Mouse (Mus musculus) ES-CJ7 (cell line): ENCODE measurements around the gene Wasf1.

ENCODE experiments used
- DNase-seq: peaks from one replicate; pipeline ENCODE4 v3.0.0; 2011; ENCODE audit warnings: low read depth, low spot score

Wasf1 gene

GRCm38 (mm10) chr10:40971256-40971655, 88.0 kb downstream of the Wasf1 start:
- no peak for DNase-seq

- DNase-seq: no peak
Measured at GRCm38 (mm10) chr10:40983761-40984160, 100.5 kb downstream of the Wasf1 start.

DNA sequence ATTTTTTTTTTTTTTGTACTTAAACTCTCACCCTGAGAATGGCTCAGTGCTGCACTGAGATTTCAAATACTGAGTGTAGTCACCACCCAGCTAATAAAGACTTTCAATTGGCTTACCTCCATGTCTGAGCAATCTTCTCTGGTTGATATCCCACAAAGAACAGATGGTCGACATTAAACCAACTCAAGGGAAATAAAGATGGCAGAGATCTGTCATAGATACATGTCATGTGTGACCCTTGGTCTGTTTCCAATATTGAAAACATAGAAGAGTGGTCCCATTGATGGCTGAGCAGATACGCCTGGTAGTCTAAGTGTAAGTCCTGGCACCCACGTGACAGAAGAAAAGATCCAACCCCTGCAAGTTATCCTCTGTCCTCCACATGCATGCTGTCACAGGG, 101.3 kb downstream of the Wasf1 start:
- no peak for DNase-seq

DNA sequence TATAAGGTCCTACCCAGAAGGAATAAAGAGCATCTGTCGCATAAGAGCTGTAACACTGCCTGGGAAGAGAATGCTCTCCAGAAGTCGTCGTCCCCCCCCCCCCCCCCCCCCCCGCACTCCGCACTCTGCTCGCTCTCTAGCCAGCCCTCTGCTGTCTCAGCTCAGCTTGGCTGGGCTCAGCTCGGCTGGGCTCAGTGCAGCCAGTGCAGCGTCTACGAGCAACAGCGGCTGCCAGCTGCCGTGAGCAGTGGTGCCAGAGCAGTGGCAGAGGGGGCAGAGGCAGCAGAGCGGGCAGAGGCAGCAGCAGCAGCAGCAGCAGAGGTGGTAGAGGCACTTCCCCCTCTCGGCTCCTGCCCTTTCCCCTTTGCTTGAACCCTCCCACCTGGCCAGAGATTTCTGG, 102.1 kb downstream of the Wasf1 start:
- DNase-seq: no peak
